Mouse (Mus musculus) left cerebral cortex, postnatal 10 days (tissue): ENCODE results near the gene Mrpl20. TPM values are rescaled to one million over a fixed set of nuclear protein-coding genes. Genes with fewer than 3 reads are reported as not detected.
A peak's percentile ranks its signal among the peaks of the same experiment; 100 is the strongest.

Experiments used
- DNase-seq, 2 experiments: peaks; one replicate each; pipeline ENCODE4 v3.0.0; 2021 to 2022; ENCODE audit warnings: low spot score in 2 of 2, mixed read lengths in 1 of 2; ENCODE audit errors: extremely low spot score in 1 of 2
- intact Hi-C: fragments of 180-260 bp; cut with DNase I; formaldehyde crosslinking; loops from one replicate; pipeline ENCODE4 v1.15.1; 2025
- microRNA-seq: library from miRNA; unstranded; fragments of <30 nt; microRNA quantifications from one replicate; pipeline ENCODE4 v1.2.0, GENCODE M21; 2022
- total RNA-seq, 2 experiments: library from RNA; stranded (reverse); gene quantifications; 2 replicates each; pipeline ENCODE4 v1.2.3; 2021

Gene Mrpl20
- total RNA-seq, 2 experiments from 2014 or later = 103 to 111 TPM

DNA sequence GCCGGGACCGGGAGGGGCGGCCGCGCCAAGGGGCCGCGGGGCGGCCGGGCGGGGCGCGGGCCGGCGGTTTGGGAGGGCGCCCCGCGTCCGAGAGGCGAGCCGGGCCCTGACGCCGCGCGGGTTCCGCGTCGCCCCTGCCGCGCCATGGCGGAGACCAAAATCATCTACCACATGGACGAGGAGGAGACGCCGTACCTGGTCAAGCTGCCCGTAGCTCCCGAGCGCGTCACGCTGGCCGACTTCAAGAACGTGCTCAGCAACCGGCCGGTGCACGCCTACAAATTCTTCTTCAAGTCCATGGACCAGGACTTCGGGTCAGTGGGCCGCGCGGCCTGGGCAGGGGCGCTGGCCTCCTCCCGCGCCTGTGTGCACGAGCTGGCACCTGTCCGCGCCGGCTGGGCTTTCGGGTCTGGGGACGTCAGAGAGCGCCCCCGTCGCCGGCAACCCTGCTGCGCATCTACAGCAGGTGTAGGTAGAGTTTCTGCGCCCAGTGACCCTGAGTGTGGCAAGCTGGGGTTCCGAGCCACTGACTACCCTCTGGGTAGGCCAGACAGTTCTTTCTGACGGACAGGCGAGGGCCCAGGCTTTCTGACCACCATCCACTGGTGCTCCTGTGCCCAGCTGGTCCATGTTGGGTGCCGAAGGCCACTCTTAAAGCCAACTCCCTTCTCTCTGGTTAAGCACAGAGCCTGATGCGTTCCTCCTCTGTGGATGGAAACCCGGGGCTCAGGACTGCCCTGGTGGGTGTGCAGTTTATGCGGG lies 45.1 kb downstream of the Mrpl20 start:
- intact Hi-C loops = no loop called here
- peak in 1 of 2 experiments; percentile 67 for DNase-seq

DNA sequence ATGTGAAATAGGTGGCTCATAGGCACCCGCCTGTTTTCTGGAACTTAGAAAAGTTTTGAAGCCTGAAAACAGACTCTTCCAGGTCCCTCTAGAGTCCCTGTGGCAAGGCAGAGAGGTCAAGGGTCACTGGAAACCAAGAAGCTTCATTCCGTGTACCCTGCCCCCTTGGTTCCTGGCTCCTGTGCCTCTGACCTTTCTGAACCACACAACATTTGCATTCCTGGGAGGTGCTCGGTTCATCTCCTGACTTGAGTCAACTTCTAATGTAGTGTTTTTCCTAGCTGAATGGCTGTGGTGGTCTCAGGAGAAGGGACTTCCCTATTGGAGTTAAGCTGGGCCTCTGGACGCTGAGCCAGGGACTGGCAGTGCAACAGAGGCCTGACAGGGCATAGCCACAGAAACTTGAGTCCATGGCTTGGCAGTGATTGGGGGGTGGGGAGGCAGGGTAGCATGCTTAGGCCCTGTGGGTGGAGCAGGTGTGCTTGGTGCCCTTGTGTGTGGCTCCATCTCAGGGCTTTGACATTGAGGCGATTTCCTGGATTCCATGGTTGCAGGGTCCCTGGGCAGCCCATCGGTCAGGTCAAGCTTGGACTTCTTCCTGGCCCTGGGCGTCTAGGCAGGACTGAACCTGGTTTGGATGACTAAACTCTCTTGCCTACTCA lies 45.9 kb downstream of the Mrpl20 start:
- intact Hi-C loops = no loop called here
- no peak for DNase-seq

DNA sequence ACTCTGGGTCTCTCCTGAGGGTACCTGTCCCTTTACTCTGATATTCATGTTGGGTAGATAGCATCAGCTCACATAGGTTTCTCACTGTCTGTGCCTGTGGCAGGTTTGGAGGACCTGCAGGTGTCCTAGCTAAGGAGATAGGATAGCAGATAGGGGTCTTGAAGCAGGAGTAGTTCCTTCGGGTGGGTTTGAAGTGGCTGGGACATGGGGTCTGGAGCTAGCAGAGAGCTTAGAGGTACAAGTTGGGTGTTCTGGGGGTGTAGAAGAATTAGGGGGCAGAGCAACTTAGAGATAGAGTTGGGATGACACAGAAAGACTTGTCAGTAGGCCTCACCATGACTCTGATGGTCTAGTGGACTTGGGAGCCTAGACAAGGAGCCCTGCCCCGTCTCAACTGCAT lies 46.7 kb downstream of the Mrpl20 start:
- no peak for DNase-seq
- intact Hi-C loops = no loop called here

DNA sequence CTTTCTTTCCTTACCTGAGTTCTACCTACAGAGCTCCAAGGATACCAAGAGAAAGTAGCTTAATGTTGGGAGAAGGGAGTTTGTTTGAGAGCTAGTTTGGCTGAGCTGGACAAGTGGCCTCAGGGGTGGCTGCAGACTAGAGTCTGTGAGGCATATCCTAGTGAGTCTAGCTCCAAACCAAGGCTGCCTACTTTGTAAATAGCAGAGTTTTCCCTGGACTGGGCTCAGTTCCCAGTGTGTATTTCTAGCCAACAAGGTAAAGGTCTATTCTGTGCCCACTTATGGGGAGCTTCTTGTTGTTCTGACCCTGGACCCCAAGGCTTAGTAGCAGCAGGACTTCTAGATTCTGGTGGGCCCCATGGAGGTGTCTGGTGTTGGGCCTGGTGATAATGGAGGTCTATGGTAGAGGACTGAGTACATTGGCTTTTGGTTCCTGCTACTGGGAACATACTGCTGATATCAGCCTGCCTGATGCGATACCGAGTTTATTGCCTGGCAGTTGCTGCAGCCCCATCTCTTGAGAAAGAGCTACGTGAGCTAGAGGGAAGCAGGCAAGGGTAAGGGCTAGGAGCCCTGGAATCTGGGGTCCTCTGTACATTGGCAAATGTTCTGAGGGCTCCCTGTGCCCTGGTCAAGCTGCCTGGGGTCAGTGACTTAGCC lies 47.2 kb downstream of the Mrpl20 start:
- no peak for DNase-seq
- intact Hi-C loops = no loop called here

DNA sequence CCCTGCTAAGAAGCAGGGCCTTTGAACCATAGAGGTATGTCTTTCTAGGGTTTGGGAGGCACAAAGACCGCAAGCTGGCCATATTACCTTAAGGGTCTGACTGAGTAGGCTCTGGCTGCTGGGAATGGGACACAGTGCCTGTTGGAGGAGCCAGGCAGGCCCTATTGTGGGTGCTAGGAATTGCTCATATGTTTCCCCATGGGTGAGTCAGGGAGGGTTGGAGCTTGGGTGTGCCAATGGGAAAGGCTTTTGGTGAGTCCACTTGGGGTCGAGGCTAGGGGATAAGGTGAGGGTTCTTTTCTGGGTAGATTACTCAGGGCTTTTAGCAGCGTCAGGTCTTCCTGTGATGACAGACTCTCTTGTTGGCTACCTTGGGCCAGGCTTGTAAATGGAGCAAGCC lies 48.7 kb downstream of the Mrpl20 start:
- intact Hi-C loops = no loop called here
- no peak for DNase-seq

GRCm38 (mm10) chr4:155851951-155852411 lies 49.3 kb downstream of the Mrpl20 start:
- intact Hi-C loops = no loop called here
- DNase-seq = no peak

DNA sequence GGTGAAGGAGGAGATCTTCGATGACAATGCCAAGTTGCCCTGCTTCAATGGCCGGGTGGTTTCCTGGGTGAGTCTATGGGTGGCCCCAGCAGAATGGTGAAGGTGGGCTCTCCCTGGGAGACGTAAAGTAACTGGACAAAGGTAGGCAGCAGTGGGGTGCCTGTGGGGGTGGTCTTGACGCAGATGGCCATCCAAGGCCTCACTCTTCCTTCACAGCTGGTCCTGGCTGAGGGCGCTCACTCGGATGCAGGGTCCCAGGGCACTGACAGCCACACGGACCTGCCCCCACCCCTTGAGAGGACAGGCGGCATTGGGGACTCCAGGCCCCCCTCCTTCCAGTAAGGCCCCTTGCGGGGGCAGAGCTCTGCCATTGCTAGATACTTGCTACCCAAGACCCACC lies 50.7 kb downstream of the Mrpl20 start:
- no peak for DNase-seq
- intact Hi-C loops = no loop called here

DNA sequence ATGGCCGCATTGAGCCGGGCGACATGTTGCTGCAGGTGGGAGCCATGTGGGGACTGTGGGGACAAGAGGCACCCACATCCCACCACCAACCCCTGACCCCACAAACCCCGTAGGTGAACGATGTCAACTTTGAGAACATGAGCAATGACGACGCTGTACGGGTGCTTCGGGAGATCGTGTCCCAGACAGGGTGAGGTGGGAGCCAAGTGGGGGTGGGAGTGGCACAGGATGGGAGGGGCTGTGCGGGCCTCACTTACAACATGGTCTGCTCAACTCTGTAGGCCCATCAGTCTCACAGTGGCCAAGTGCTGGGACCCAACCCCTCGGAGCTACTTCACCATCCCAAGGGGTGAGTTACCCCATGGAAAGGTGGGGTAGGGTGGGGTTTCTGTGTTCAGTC lies 52.3 kb downstream of the Mrpl20 start:
- intact Hi-C loops = no loop called here
- no peak for DNase-seq

- DNase-seq = no peak
- intact Hi-C loops = no loop called here
These were observed 53.4 kb downstream of the Mrpl20 start for GRCm38 (mm10) chr4:155856071-155856470.

GRCm38 (mm10) chr4:155856881-155857280 lies 54.2 kb downstream of the Mrpl20 start:
- no peak for DNase-seq
- intact Hi-C loops = no loop called here

DNA sequence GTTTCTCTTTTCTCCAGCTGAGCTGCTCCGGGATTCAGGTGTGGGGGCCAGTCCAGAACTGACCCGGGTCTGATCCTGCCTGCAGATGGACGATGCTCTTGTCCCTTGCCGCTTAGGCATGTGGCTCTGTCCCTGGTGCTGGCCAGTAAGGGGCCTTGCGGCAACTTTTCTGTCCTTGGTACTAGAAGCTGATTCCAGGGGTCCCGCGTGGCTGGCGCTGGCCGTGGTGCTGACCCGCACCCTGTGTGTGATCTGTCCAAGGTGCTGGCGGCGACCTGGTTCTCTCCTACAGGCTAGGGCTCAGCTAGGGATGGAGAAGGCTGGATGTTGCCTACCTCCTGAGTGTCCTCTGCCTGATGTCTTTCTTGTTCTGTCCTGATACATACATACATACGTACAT lies 56.6 kb downstream of the Mrpl20 start:
- DNase-seq = peak in 1 of 2 experiments; percentile 67

More for the DNA sequence above, 56.6 kb downstream of the Mrpl20 start:
- intact Hi-C loops = no loop called here

Small RNAs within 50 kb of the gene (microRNA-seq; reads per million reads assigned to microRNA genes)
- gene Gm27743 = not detected

Other genes with a start within 250 kb of the Mrpl20 start
- gene Nadk, start 240.5 kb upstream of the Mrpl20 start, total RNA-seq = 10 to 100 TPM; 47.9 TPM
- gene Slc35e2, start 201.5 kb upstream of the Mrpl20 start, total RNA-seq = 10 to 100 TPM; 44.1 to 45.2 TPM
- 10 to 100 TPM; 42.0 to 51.4 TPM for gene Cdk11b, start 178.0 kb upstream of the Mrpl20 start, total RNA-seq
- gene Gm10563, start 157.5 kb upstream of the Mrpl20 start, total RNA-seq = not detected
- gene Mmp23, start 149.5 kb upstream of the Mrpl20 start, total RNA-seq = 1 to 10 TPM; 2.1 to 2.2 TPM
- gene Mib2, start 133.7 kb upstream of the Mrpl20 start, total RNA-seq = 100 to 1,000 TPM in 1 of 2 experiments, 10 to 100 TPM in 1; 98.4 to 100 TPM
- gene Fndc10, start 108.5 kb upstream of the Mrpl20 start, total RNA-seq = 10 to 100 TPM; 20.2 to 22.2 TPM
- 10 to 100 TPM; 82.3 to 85.4 TPM for gene Ssu72, start 98.1 kb upstream of the Mrpl20 start, total RNA-seq
- gene Tmem240, start 68.1 kb upstream of the Mrpl20 start, total RNA-seq = 10 to 100 TPM; 63.6 to 68.8 TPM
- gene Atad3a, start 41.8 kb upstream of the Mrpl20 start, total RNA-seq = 10 to 100 TPM; 56.0 to 57.9 TPM
- 10 to 100 TPM; 14.6 to 19.3 TPM for gene Vwa1, start 28.2 kb upstream of the Mrpl20 start, total RNA-seq
- 1 to 10 TPM; 3.0 to 5.4 TPM for gene Tmem88b, start 17.0 kb upstream of the Mrpl20 start, total RNA-seq
- not detected for gene Ankrd65, start 12.4 kb upstream of the Mrpl20 start, total RNA-seq
- gene Ccnl2, start 9.6 kb downstream of the Mrpl20 start, total RNA-seq = 10 to 100 TPM; 68.7 to 71.2 TPM
- 10 to 100 TPM; 81.6 to 82.6 TPM for gene Aurkaip1, start 28.4 kb downstream of the Mrpl20 start, total RNA-seq
- gene Mxra8, start 36.8 kb downstream of the Mrpl20 start, total RNA-seq = 10 to 100 TPM; 10.6 to 14.1 TPM
- gene Dvl1, start 44.5 kb downstream of the Mrpl20 start, total RNA-seq = 10 to 100 TPM; 70.6 to 74.2 TPM
- gene Tas1r3, start 60.5 kb downstream of the Mrpl20 start, total RNA-seq = under 1 TPM; 0.13 to 0.22 TPM
- gene Cptp, start 66.6 kb downstream of the Mrpl20 start, total RNA-seq = 10 to 100 TPM; 29.6 to 30.8 TPM
- gene Ints11, start 66.7 kb downstream of the Mrpl20 start, total RNA-seq = 10 to 100 TPM; 38.3 to 39.8 TPM
- gene Pusl1, start 88.9 kb downstream of the Mrpl20 start, total RNA-seq = 10 to 100 TPM; 66.0 to 71.2 TPM
- gene Acap3, start 88.9 kb downstream of the Mrpl20 start, total RNA-seq = 100 to 1,000 TPM; 144 to 146 TPM
- gene Ube2j2, start 141.0 kb downstream of the Mrpl20 start, total RNA-seq = 10 to 100 TPM; 84.9 to 93.8 TPM
- gene C1qtnf12, start 159.4 kb downstream of the Mrpl20 start, total RNA-seq = 10 to 100 TPM; 19.2 to 20.9 TPM
- gene B3galt6, start 189.8 kb downstream of the Mrpl20 start, total RNA-seq = 10 to 100 TPM; 11.4 to 11.8 TPM
- 100 to 1,000 TPM; 136 to 139 TPM for gene Sdf4, start 190.0 kb downstream of the Mrpl20 start, total RNA-seq
- gene Tnfrsf4, start 211.0 kb downstream of the Mrpl20 start, total RNA-seq = 1 to 10 TPM in 1 of 2 experiments, under 1 TPM in 1; 0.32 to 1.4 TPM
- not detected for gene Tnfrsf18, start 223.3 kb downstream of the Mrpl20 start, total RNA-seq